Mouse (Mus musculus): ENCODE measurements at regions not wholly inside any gene's neighbourhood (a gene's known extent, or its start where the extent isn't known, plus 50 kb on each side); places are given as distances from the start of the nearest gene placed in this dataset.

DNA sequence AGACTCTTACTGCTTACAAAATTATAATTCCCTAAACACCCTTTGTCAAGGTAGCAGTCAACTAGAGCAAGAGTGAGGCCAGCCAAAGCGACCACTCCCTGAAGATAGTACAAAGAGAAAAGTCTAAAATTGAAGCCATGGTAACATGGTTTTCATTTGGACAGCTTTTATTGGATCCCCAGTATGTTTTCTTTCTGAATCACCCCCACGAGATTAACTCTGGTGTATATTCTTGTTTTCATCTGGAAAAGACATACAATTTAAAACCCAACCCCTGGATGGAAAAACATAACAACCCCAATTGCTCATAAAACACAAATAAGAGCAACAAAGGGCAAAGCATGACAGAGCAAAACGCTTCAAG lies 1339.0 kb downstream of the Zfp704 start:
- TF ChIP-seq CTCF (IDR thresholded peaks at IDR 0.05; ENCODE audit: insufficient read depth, low read length) (no peak), POLR2A (IDR thresholded peaks at IDR 0.05; ENCODE audit: borderline replicate concordance, extremely low read depth, low read depth, low read length) (no peak)
